Mouse (Mus musculus) neutrophil, adult 59 days (primary cell): ENCODE results near the gene Ppp1r35. TPM values are rescaled to one million over a fixed set of nuclear protein-coding genes. Genes with fewer than 3 reads are reported as not detected.

Experiments
- total RNA-seq, 2 experiments: library from RNA; stranded (reverse); gene quantifications; 1 replicate in 1 of 2; 2 replicates in 1 of 2; pipeline ENCODE4 v1.2.4; 2023

Ppp1r35 gene
- total RNA-seq: 10 to 100 TPM; 29.2 to 34.9 TPM

GRCm38 (mm10) chr5:137778635-137779034, at the start of gene Ppp1r35:
Ppp1r35 (plus strand) TSS chr5:137778849.

GRCm38 (mm10) chr5:137741023-137741931, 37.4 kb upstream of the Ppp1r35 start, which contains the start of gene Nyap1:
Nyap1 (minus strand) TSS chr5:137741607.

GRCm38 (mm10) chr5:137745214-137746171, 33.2 kb upstream of the Ppp1r35 start, which contains the start of gene Tsc22d4:
Tsc22d4 (plus strand) TSS chr5:137745730.

GRCm38 (mm10) chr5:137787151-137787928, 8.7 kb downstream of the Ppp1r35 start, which contains the start of the genes Mepce and Zcwpw1:
Mepce (minus strand) TSS chr5:137787655.
Zcwpw1 (plus strand) TSS chr5:137787798.

Other genes starting within 250 kb of the Ppp1r35 start
- gene Epo, start 245.6 kb upstream of the Ppp1r35 start, total RNA-seq: not detected
- gene Gnb2, start 245.3 kb upstream of the Ppp1r35 start, total RNA-seq: 100 to 1,000 TPM; 919 to 975 TPM
- not detected for gene Actl6b, start 225.3 kb upstream of the Ppp1r35 start, total RNA-seq
- gene Tfr2, start 209.0 kb upstream of the Ppp1r35 start, total RNA-seq: 1 to 10 TPM; 3.9 to 5.5 TPM
- gene Mospd3, start 177.8 kb upstream of the Ppp1r35 start, total RNA-seq: 10 to 100 TPM; 47.6 to 59.4 TPM
- under 1 TPM; 0.58 to 0.62 TPM for gene Pcolce, start 165.1 kb upstream of the Ppp1r35 start, total RNA-seq
- under 1 TPM; 0.22 to 0.38 TPM for gene Fbxo24, start 149.8 kb upstream of the Ppp1r35 start, total RNA-seq
- 100 to 1,000 TPM; 231 to 234 TPM for gene Lrch4, start 149.7 kb upstream of the Ppp1r35 start, total RNA-seq
- gene Gm20605, start 149.7 kb upstream of the Ppp1r35 start, total RNA-seq: 10 to 100 TPM; 43.2 to 44.0 TPM
- 10 to 100 TPM; 63.8 to 70.2 TPM for gene Sap25, start 137.5 kb upstream of the Ppp1r35 start, total RNA-seq
- under 1 TPM in 1 of 2 experiments, not detected in 1; 0.33 TPM for gene Irs3, start 133.1 kb upstream of the Ppp1r35 start, total RNA-seq
- 10 to 100 TPM; 24.1 to 25.5 TPM for gene Agfg2, start 94.1 kb upstream of the Ppp1r35 start, total RNA-seq
- gene Nyap1, start 37.2 kb upstream of the Ppp1r35 start, total RNA-seq: 1 to 10 TPM in 1 of 2 experiments, under 1 TPM in 1; 0.60 to 1.1 TPM
- gene Tsc22d4, start 33.1 kb upstream of the Ppp1r35 start, total RNA-seq: 100 to 1,000 TPM; 304 to 318 TPM
- gene Mepce, start 8.8 kb downstream of the Ppp1r35 start, total RNA-seq: 10 to 100 TPM; 32.5 to 35.7 TPM
- 1 to 10 TPM; 2.8 to 3.3 TPM for gene Zcwpw1, start 8.9 kb downstream of the Ppp1r35 start, total RNA-seq
- 100 to 1,000 TPM; 361 to 394 TPM for gene Pilra, start 57.4 kb downstream of the Ppp1r35 start, total RNA-seq
- gene Pilrb1, start 79.3 kb downstream of the Ppp1r35 start, total RNA-seq: 100 to 1,000 TPM; 203 to 212 TPM
- gene Pilrb2, start 93.0 kb downstream of the Ppp1r35 start, total RNA-seq: 100 to 1,000 TPM; 258 to 269 TPM
- not detected for gene Cyp3a13, start 142.8 kb downstream of the Ppp1r35 start, total RNA-seq
- gene Gjc3, start 184.2 kb downstream of the Ppp1r35 start, total RNA-seq: not detected
- under 1 TPM; 0.64 to 0.91 TPM for gene Azgp1, start 202.7 kb downstream of the Ppp1r35 start, total RNA-seq
- not detected for gene Smok3a, start 242.4 kb downstream of the Ppp1r35 start, total RNA-seq
- not detected for gene Smok3b, start 242.6 kb downstream of the Ppp1r35 start, total RNA-seq